Mouse (Mus musculus): ENCODE measurements around the gene Midn. TPM values are rescaled to one million over a fixed set of nuclear protein-coding genes. Genes with fewer than 3 reads are reported as not detected.

Gene Midn
- total and polyA plus RNA-seq, 2 experiments = 6.9 to 38.8 TPM

GRCm38 (mm10) chr10:80161522-80162242 lies 13.6 kb downstream of the Midn start:
- peak; percentile 83 for DNase-seq (ENCODE audit: extremely low read depth, low read depth, low spot score)

GRCm38 (mm10) chr10:80162243-80162608 lies 14.2 kb downstream of the Midn start:
- TF ChIP-seq POLR2A (IDR thresholded peaks at IDR 0.05; ENCODE audit: extremely low read depth, insufficient read depth, low read length) (no peak), CTCF (IDR thresholded peaks at IDR 0.05; ENCODE audit: low read depth, low read length) (no peak)
- Histone ChIP-seq H3K4me3 (ENCODE audit: insufficient read depth, low read depth, low read length) (no peak overlapping the region), H3K79me2 (ENCODE audit: control insufficient read depth, insufficient read depth, low read length) (no peaks in the 10 kb centered on the region), H3K9ac (ENCODE audit: low read depth, low read length) (no peak overlapping the region), H3K4me1 (ENCODE audit: control insufficient read depth, insufficient read depth, low read length) (peaks cover 25% of the 10 kb centered on the region), H3K27me3 (ENCODE audit: control insufficient read depth, insufficient read depth, low read length) (no peaks in the 10 kb centered on the region), H3K36me3 (ENCODE audit: control insufficient read depth, insufficient read depth, low read length) (no peaks in the 10 kb centered on the region; the same call in 1 of the 2 replicates), H3K27ac (replicated peaks; ENCODE audit: insufficient read depth, low read depth, low read length) (0 out of 2 replicates have a peak overlapping the region, but pooled peaks have one; percentile 80)
- DNase-seq (ENCODE audit: extremely low read depth, low read depth, low spot score) = no peak
- WGBS = 88% methylated on average over 3 of the region's 3 CpGs

More at GRCm38 (mm10) chr10:80161522-80162242, 13.6 kb downstream of the Midn start:
- TF ChIP-seq CTCF (IDR thresholded peaks at IDR 0.05; ENCODE audit: low read depth, low read length) = no peak
- no peak for TF ChIP-seq POLR2A (IDR thresholded peaks at IDR 0.05; ENCODE audit: extremely low read depth, insufficient read depth, low read length)
- Histone ChIP-seq H3K27ac (replicated peaks; ENCODE audit: insufficient read depth, low read depth, low read length) (peak overlapping the region; percentile 80), H3K79me2 (ENCODE audit: control insufficient read depth, insufficient read depth, low read length) (no peaks in the 10 kb centered on the region), H3K36me3 (ENCODE audit: control insufficient read depth, insufficient read depth, low read length) (peaks cover 4% of the 10 kb centered on the region; the same call in 1 of the 2 replicates), H3K9ac (ENCODE audit: low read depth, low read length) (peak overlapping the region; percentile 33), H3K27me3 (ENCODE audit: control insufficient read depth, insufficient read depth, low read length) (no peaks in the 10 kb centered on the region), H3K4me3 (ENCODE audit: insufficient read depth, low read depth, low read length) (peak overlapping the region; percentile 17; the same call in 1 of the 2 replicates), H3K4me1 (ENCODE audit: control insufficient read depth, insufficient read depth, low read length) (peaks cover 27% of the 10 kb centered on the region)
- WGBS = 11% methylated on average over 7 of the region's 7 CpGs

GRCm38 (mm10) chr10:80162716-80163299 lies 14.7 kb downstream of the Midn start:
- H3K36me3 ChIP-seq (ENCODE audit: control insufficient read depth, insufficient read depth, low read length) = no peaks in the 10 kb centered on the region
- DNase-seq (ENCODE audit: extremely low read depth, low read depth, low spot score) = no peak
- peaks cover 25% of the 10 kb centered on the region for H3K4me1 ChIP-seq (ENCODE audit: control insufficient read depth, insufficient read depth, low read length)
- H3K27me3 ChIP-seq (ENCODE audit: control insufficient read depth, insufficient read depth, low read length) = no peaks in the 10 kb centered on the region
- H3K4me3 ChIP-seq (ENCODE audit: insufficient read depth, low read depth, low read length) = no peak overlapping the region
- WGBS = 82% methylated on average over 6 of the region's 6 CpGs
- no peak overlapping the region for H3K9ac ChIP-seq (ENCODE audit: low read depth, low read length)
- no peaks in the 10 kb centered on the region for H3K79me2 ChIP-seq (ENCODE audit: control insufficient read depth, insufficient read depth, low read length)
- TF ChIP-seq POLR2A (IDR thresholded peaks at IDR 0.05; ENCODE audit: extremely low read depth, insufficient read depth, low read length) (no peak), CTCF (IDR thresholded peaks at IDR 0.05; ENCODE audit: low read depth, low read length) (no peak)
- no peak overlapping the region for H3K27ac ChIP-seq (replicated peaks; ENCODE audit: insufficient read depth, low read depth, low read length)

- Histone ChIP-seq H3K79me2 (ENCODE audit: control insufficient read depth, insufficient read depth, low read length) (no peaks in the 10 kb centered on the region), H3K4me1 (ENCODE audit: control insufficient read depth, insufficient read depth, low read length) (peaks cover 21% of the 10 kb centered on the region), H3K36me3 (ENCODE audit: control insufficient read depth, insufficient read depth, low read length) (no peaks in the 10 kb centered on the region), H3K27me3 (ENCODE audit: control insufficient read depth, insufficient read depth, low read length) (no peaks in the 10 kb centered on the region), H3K9ac (ENCODE audit: low read depth, low read length) (no peak overlapping the region), H3K27ac (replicated peaks; ENCODE audit: insufficient read depth, low read depth, low read length) (no peak overlapping the region), H3K4me3 (ENCODE audit: insufficient read depth, low read depth, low read length) (no peak overlapping the region)
- DNase-seq (ENCODE audit: extremely low read depth, low read depth, low spot score) = no peak
- 75% methylated on average over 8 of the region's 8 CpGs for WGBS
- TF ChIP-seq CTCF (IDR thresholded peaks at IDR 0.05; ENCODE audit: low read depth, low read length) = no peak
These were observed 15.6 kb downstream of the Midn start for GRCm38 (mm10) chr10:80163721-80164120.

GRCm38 (mm10) chr10:80164161-80164997 lies 16.3 kb downstream of the Midn start:
- no peak for DNase-seq (ENCODE audit: extremely low read depth, low read depth, low spot score)
- Histone ChIP-seq H3K27me3 (ENCODE audit: control insufficient read depth, insufficient read depth, low read length) (no peaks in the 10 kb centered on the region), H3K4me3 (ENCODE audit: insufficient read depth, low read depth, low read length) (peak overlapping the region; percentile 32; the same call in 1 of the 2 replicates), H3K79me2 (ENCODE audit: control insufficient read depth, insufficient read depth, low read length) (no peaks in the 10 kb centered on the region), H3K9ac (ENCODE audit: low read depth, low read length) (peak overlapping the region; percentile 55), H3K36me3 (ENCODE audit: control insufficient read depth, insufficient read depth, low read length) (no peaks in the 10 kb centered on the region), H3K4me1 (ENCODE audit: control insufficient read depth, insufficient read depth, low read length) (peaks cover 15% of the 10 kb centered on the region), H3K27ac (replicated peaks; ENCODE audit: insufficient read depth, low read depth, low read length) (peak overlapping the region; percentile 51)
- TF ChIP-seq POLR2A (IDR thresholded peaks at IDR 0.05; ENCODE audit: extremely low read depth, insufficient read depth, low read length) = no peak
- no peak for TF ChIP-seq CTCF (IDR thresholded peaks at IDR 0.05; ENCODE audit: low read depth, low read length)
- 10% methylated on average over 44 of the region's 44 CpGs for WGBS

Data from liver, adult 2 months (tissue).